Mouse (Mus musculus): ENCODE results near the gene Hfe2. TPM values are rescaled to one million over a fixed set of nuclear protein-coding genes. Genes with fewer than 3 reads are reported as not detected.
A peak's percentile ranks its signal among the peaks of the same experiment; 100 is the strongest.
"Not testable (repeated sequence)": the region's sequence is repeated elsewhere in the genome, so short reads cannot be mapped to it uniquely, and the experiment has no call there.

Hfe2 gene
- 7.9 and 8.0 TPM in 2 replicates for polyA plus RNA-seq (2015; fragmentation: Nextera tagmentation; extraction: Ambion mirVana)

DNA sequence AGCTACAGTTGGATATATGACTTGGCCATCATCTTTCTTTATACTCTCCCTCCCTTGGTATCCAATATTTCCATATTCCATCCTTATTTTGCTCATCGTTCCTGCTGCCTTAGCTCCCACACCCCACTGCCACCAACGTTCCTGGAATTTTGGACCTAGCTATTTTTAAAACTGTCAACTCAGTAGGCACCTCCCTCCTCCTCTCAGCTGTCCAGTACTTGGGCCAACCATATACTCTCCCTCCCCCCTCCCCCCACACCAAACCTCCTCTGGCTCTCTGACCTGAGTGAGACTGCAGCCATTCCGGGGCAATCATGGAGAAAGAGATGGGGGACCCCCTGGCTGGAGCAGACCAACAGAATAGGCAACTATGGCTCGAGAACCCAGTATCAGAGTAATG, at the start of gene Hfe2:
TSS of gene Hfe2 (plus strand) at position 259 of the 400 bp plus-strand sequence.
- WGBS, result 33% methylated on average over 4 of the region's 4 CpGs
- Histone ChIP-seq H3K27ac (peak within 1 kb of the TSS; percentile 73), H3K36me3 (no peaks in the 10 kb centered on the region), H3K27me3 (peaks cover 26% of the 10 kb centered on the region), H3K9ac (no peak within 1 kb of the TSS), H3K4me2 (peak within 1 kb of the TSS; percentile 47), H3K4me1 (replicated peaks) (peaks cover 28% of the 10 kb centered on the region), H3K4me3 (peak within 1 kb of the TSS; percentile 23; the same call in 1 of the 2 replicates), H3K9me3 (replicated peaks) (no peaks in the 10 kb centered on the region)
- peak; percentile 54; the same call in 1 of the 2 replicates for ATAC-seq (replicated peaks; ENCODE audit: insufficient number of reproducible peaks, insufficient read depth, low FRiP score, low read depth)

DNA sequence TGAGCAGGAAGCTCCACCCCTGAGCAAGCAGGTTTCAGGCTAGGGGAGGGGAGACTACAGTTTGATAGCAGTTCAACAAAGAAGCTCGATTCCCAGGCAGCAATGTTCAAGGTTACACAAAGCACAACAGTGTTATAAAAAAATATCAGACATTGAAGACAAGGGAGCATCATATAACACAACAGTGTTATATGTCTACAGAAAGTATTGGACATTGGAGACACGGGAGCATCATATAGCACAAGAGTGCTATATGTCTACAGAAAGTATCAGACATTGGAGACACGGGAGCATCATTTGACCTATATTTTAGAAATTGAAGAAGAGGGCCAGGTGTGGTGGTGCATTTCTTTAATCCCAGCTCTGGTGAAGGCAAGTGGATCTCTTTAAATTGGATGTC, 47.9 kb upstream of the Hfe2 start:
- peaks cover 52% of the 10 kb centered on the region for H3K27me3 ChIP-seq
- H3K9me3 ChIP-seq (replicated peaks), result no peaks in the 10 kb centered on the region
- H3K9ac ChIP-seq, result no peak overlapping the region
- H3K4me3 ChIP-seq, result no peak overlapping the region
- ATAC-seq (replicated peaks; ENCODE audit: insufficient number of reproducible peaks, insufficient read depth, low FRiP score, low read depth), result no peak
- H3K4me1 ChIP-seq (replicated peaks), result peaks cover 6% of the 10 kb centered on the region
- H3K4me2 ChIP-seq, result no peak overlapping the region
- no peaks in the 10 kb centered on the region for H3K36me3 ChIP-seq
- 47% methylated on average over 3 of the region's 3 CpGs for WGBS
- H3K27ac ChIP-seq, result no peak overlapping the region

DNA sequence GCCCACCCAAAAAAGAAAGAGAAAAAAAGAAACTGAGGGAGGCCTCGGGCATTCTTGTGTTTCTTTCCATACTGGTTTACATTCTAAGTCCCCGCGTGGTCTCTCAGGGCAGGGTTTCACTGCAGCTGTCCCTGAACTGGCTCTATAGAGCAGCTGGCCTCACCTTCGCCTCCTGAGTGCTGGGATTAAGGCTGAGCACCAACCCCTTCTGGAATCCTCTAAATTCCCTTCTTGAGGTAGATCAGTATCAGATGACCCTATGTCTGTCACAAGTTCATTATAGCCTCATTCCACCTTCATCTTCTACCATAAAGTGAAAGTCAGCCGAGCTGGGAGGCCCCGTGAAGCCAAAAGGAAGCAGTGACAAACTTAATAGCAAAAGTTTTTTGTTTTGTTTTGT, 47.4 kb upstream of the Hfe2 start:
- Histone ChIP-seq H3K9me3 (replicated peaks) (no peaks in the 10 kb centered on the region), H3K4me2 (no peak overlapping the region), H3K4me1 (replicated peaks) (peaks cover 6% of the 10 kb centered on the region), H3K36me3 (no peaks in the 10 kb centered on the region), H3K9ac (no peak overlapping the region), H3K27ac (no peak overlapping the region), H3K27me3 (peaks cover 47% of the 10 kb centered on the region), H3K4me3 (no peak overlapping the region)
- no peak for ATAC-seq (replicated peaks; ENCODE audit: insufficient number of reproducible peaks, insufficient read depth, low FRiP score, low read depth)
- 74% methylated on average over 6 of the region's 6 CpGs for WGBS

DNA sequence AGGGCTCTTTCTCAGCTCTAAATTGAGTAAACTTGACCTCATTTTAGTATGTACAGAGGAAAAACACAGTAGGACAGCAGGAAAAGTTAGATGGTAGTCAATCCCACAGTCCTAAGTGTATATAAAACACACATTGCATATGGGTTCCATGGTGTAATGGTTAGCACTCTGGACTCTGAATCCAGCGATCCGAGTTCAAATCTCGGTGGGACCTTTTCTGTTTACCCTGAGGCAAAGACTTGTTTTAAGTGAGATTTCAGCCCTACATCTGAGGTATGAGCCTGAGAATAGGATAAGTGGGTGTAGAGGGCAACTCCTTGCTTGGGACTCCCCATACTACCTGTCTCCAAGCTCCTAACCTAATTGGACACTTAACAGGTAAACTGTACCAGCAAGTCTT, 45.7 kb upstream of the Hfe2 start:
- H3K27me3 ChIP-seq, result peaks cover 32% of the 10 kb centered on the region
- ATAC-seq (replicated peaks; ENCODE audit: insufficient number of reproducible peaks, insufficient read depth, low FRiP score, low read depth), result no peak
- WGBS, result 28% methylated on average over 3 of the region's 3 CpGs

DNA sequence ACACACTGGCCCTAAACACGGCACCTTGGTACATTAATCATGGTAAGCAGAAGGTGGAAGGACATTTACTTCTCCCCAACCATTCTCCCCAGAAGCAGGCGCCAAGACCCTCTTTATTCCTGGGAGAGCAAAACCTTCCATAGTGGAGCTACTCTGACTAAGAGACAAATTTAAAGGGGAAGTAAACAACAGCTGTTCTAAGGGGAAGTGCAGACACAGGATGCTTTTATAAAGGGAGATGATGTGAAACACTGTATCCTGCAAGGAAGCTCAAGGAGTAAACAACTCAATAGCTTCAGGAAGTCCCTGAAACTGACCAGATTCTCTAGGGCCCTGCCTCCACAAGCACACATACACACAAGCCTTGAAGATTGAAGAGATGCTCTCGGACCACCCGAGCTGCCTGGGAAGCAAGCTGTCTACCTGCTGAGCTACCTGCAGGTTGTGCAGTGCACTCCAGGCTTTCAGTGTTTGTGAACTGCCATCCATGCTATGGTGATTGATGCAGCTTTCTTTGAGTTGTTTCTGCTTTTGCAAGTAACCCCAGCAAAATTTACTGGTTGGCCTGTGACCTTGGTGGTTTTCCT, 44.2 kb upstream of the Hfe2 start:
- Histone ChIP-seq H3K4me3 (no peak overlapping the region), H3K27ac (no peak overlapping the region), H3K36me3 (no peaks in the 10 kb centered on the region), H3K4me2 (no peak overlapping the region), H3K9me3 (replicated peaks) (no peaks in the 10 kb centered on the region), H3K9ac (no peak overlapping the region), H3K4me1 (replicated peaks) (peaks cover 12% of the 10 kb centered on the region), H3K27me3 (peaks cover 20% of the 10 kb centered on the region)
- ATAC-seq (replicated peaks; ENCODE audit: insufficient number of reproducible peaks, insufficient read depth, low FRiP score, low read depth), result no peak
- 80% methylated on average over 4 of the region's 4 CpGs for WGBS

More for the DNA sequence above, 45.7 kb upstream of the Hfe2 start:
- no peak overlapping the region for H3K9ac ChIP-seq
- no peaks in the 10 kb centered on the region for H3K36me3 ChIP-seq
- H3K4me2 ChIP-seq, result no peak overlapping the region
- no peaks in the 10 kb centered on the region for H3K9me3 ChIP-seq (replicated peaks)
- H3K4me3 ChIP-seq, result no peak overlapping the region
- H3K4me1 ChIP-seq (replicated peaks), result peaks cover 6% of the 10 kb centered on the region
- no peak overlapping the region for H3K27ac ChIP-seq

DNA sequence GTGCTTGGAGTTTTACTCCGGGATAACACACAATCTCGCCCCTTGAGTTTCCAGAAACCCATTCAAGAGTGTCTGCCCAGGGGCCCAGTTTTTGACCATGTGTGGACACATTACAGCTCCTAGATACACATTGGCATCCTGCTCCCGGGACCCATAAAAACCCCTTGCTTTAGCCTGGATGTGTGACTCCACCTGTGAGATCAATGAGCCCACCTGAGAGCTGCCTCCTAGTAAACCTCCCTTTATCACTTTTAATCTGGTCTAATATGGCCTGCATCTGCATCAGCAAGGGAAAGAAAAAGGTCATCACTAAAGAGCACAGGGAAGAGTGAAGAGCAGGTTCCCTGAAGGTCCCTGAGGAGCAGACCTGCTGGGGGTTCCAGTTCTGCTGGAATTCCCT, 43.1 kb upstream of the Hfe2 start:
- Histone ChIP-seq H3K27me3 (peaks cover 12% of the 10 kb centered on the region), H3K27ac (no peak overlapping the region), H3K4me1 (replicated peaks) (peaks cover 12% of the 10 kb centered on the region), H3K36me3 (no peaks in the 10 kb centered on the region), H3K9ac (no peak overlapping the region), H3K4me3 (no peak overlapping the region), H3K9me3 (replicated peaks) (no peaks in the 10 kb centered on the region), H3K4me2 (no peak overlapping the region)
- ATAC-seq (replicated peaks; ENCODE audit: insufficient number of reproducible peaks, insufficient read depth, low FRiP score, low read depth), result no peak
- WGBS, result 80% methylated on average over 3 of the region's 3 CpGs

DNA sequence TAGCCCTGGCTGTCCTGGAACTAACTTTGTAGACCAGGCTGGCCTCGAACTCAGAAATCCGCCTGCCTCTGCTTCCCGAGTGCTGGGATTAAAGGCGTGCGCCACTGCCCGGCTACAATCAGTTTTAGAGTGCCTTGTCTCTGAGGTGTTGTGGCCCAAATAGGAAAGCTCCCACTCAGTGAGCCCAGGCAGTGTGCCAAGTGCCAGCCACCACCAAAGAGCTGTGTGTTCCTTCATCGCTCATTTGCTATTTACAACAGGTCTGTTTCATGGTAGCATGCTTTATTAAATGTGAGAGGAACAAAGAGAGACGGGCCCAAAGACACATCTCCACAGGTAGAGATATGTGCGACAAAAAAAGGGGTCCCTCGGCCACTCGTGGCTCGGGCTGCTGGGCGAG, 42.5 kb upstream of the Hfe2 start:
- Histone ChIP-seq H3K4me1 (replicated peaks) (peaks cover 15% of the 10 kb centered on the region), H3K36me3 (no peaks in the 10 kb centered on the region), H3K27ac (no peak overlapping the region), H3K9ac (no peak overlapping the region), H3K4me3 (no peak overlapping the region), H3K9me3 (replicated peaks) (no peaks in the 10 kb centered on the region), H3K27me3 (peaks cover 6% of the 10 kb centered on the region), H3K4me2 (no peak overlapping the region)
- 82% methylated on average over 13 of the region's 13 CpGs for WGBS
- no peak for ATAC-seq (replicated peaks; ENCODE audit: insufficient number of reproducible peaks, insufficient read depth, low FRiP score, low read depth)

DNA sequence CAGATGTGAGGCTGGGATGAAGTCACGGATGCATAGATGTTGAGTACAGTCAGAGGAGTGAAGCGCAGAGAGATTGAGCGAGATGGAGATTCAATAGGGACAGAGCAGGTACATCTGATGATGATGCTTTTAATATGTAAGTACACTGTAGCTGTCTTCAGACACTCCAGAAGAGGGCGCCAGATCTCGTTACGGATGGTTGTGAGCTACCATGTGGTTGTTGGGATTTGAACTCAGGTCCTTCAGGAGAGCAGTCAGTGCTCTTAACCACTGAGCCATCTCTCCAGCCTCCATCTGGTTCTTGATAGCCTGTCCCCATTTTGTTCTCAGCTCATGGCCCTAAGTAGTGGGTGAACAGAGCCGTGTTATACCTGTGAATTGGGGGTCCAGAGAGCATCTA, 41.9 kb upstream of the Hfe2 start:
- not testable (repeated sequence) for H3K4me3 ChIP-seq; H3K36me3 ChIP-seq; H3K9me3 ChIP-seq (replicated peaks); H3K27me3 ChIP-seq; ATAC-seq (replicated peaks; ENCODE audit: insufficient number of reproducible peaks, insufficient read depth, low FRiP score, low read depth); H3K4me2 ChIP-seq; H3K27ac ChIP-seq; H3K9ac ChIP-seq
- H3K4me1 ChIP-seq (replicated peaks), result peaks cover 18% of the 10 kb centered on the region
- WGBS, result 58% methylated on average over 7 of the region's 7 CpGs

DNA sequence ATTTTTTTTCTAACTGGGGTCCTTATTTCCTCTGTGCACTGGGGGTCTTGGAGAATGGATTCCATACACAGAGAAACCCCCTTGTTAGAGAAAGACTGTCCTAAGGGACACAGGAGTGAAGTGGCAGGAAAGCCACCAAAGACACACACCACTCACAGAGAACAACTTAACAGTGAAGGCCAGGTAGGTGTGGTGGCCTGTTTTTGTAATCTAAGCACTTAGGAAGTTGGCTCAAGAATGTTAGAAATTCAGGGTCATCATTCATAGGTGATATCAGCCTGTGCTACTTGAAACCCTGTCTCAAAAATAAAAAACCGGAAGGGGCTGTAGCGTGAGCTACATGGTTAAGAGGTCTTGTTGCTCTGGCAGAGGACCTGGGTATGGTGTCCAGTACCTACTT, 41.0 kb upstream of the Hfe2 start:
- no peaks in the 10 kb centered on the region; the same call in 1 of the 2 replicates for H3K27me3 ChIP-seq
- no peak overlapping the region for H3K27ac ChIP-seq
- H3K4me3 ChIP-seq, result no peak overlapping the region
- H3K9ac ChIP-seq, result no peak overlapping the region
- no peaks in the 10 kb centered on the region for H3K9me3 ChIP-seq (replicated peaks)
- ATAC-seq (replicated peaks; ENCODE audit: insufficient number of reproducible peaks, insufficient read depth, low FRiP score, low read depth), result no peak
- peaks cover 18% of the 10 kb centered on the region for H3K4me1 ChIP-seq (replicated peaks)
- WGBS, result 86% methylated on average over 2 of the region's 2 CpGs
- no peak overlapping the region for H3K4me2 ChIP-seq
- H3K36me3 ChIP-seq, result no peaks in the 10 kb centered on the region

DNA sequence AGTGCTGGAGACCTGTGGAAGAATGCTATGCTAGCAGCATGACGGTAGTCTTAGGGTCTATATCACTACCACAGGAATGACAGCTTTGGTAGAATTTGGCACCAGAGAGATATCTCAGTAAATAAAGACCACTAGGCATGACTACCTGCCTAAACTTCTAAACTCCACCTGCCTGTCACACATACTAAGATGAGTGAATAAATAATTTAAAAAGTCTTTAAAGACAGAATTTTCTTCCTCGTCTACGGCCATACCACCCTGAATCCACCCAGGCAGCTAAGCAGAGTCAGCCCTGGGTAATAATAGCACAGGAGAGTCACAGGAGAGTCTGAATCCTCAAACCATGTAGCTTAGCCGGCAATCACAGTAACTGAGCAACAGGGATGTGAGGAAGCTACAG, 40.1 kb upstream of the Hfe2 start:
- Histone ChIP-seq H3K4me3 (no peak overlapping the region), H3K4me1 (replicated peaks) (peaks cover 18% of the 10 kb centered on the region), H3K4me2 (peak overlapping the region; percentile 33), H3K9me3 (replicated peaks) (no peaks in the 10 kb centered on the region), H3K9ac (no peak overlapping the region), H3K27me3 (no peaks in the 10 kb centered on the region), H3K27ac (peak overlapping the region; percentile 38; the same call in 1 of the 2 replicates), H3K36me3 (no peaks in the 10 kb centered on the region)
- no peak for ATAC-seq (replicated peaks; ENCODE audit: insufficient number of reproducible peaks, insufficient read depth, low FRiP score, low read depth)
- WGBS, result 63% methylated on average over 4 of the region's 4 CpGs

DNA sequence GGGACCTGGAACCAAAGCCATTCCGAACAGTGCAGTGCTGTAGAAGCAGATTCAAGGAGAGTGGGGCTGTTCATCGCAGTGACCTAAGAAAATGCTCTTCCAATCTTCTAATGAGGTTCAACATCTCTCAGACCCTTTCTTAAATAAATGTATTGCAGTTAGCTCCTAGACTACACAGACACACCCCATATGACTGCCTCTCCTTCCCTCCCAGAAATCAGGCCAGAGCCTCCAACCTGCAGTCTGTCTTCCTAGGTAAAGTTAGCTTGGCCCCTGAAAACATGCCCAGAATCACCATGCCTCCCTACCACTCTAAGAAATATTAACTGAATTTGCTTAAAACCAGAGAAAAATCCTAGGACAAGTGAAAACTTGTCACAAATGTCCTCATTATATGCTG, 39.6 kb upstream of the Hfe2 start:
- Histone ChIP-seq H3K4me3 (no peak overlapping the region), H3K27me3 (no peaks in the 10 kb centered on the region), H3K36me3 (no peaks in the 10 kb centered on the region), H3K4me1 (replicated peaks) (peaks cover 18% of the 10 kb centered on the region), H3K9me3 (replicated peaks) (no peaks in the 10 kb centered on the region), H3K9ac (no peak overlapping the region), H3K4me2 (peak overlapping the region; percentile 33), H3K27ac (peak overlapping the region; percentile 38; the same call in 1 of the 2 replicates)
- no peak for ATAC-seq (replicated peaks; ENCODE audit: insufficient number of reproducible peaks, insufficient read depth, low FRiP score, low read depth)
- 73% methylated on average over 2 of the region's 2 CpGs for WGBS

DNA sequence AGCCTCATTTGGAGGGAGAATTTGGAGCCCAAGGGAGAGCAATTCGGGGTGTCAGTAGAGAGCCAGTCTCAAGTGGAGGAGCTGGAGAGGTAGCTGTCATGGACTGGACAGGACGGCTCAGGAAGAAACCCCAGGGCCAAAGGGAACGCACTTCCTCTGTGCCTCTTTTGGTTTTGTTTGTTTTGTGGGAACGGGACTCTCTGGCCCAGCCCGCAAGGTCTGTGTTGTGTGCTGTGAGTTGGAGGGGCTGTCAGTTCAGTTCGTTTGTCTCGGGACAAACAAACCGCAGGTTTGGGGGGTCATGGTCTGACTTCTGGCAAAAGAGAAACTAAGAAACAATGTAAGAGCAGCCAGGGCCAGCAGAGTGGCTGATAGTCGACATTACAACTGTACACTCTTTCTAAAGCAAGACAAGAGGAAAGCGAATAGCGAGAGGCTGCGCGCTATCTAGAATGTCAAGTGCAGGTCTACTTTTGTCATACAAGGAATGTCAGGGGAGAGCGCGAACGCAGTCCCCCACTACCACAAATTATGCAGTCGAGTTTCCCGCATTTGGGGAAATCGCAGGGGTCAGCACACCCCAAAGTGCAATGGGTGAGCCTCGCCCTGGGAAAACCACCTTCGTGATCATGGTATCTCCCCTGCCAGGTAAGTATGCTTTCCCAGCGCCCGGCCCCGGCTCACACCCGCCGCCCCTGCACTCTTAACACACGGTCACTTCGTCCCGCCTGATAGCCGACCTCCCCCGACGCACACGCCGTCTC, 38.7 kb upstream of the Hfe2 start:
- Histone ChIP-seq H3K4me1 (replicated peaks) (peaks cover 18% of the 10 kb centered on the region), H3K4me2 (peak overlapping the region; percentile 41; the same call in 1 of the 2 replicates)
- peak; percentile 32 for ATAC-seq (replicated peaks; ENCODE audit: insufficient number of reproducible peaks, insufficient read depth, low FRiP score, low read depth)
- H3K27me3 ChIP-seq; H3K9ac ChIP-seq; H3K36me3 ChIP-seq; H3K27ac ChIP-seq; H3K4me3 ChIP-seq; H3K9me3 ChIP-seq (replicated peaks): not testable (repeated sequence)
- WGBS, result 4% methylated on average over 4 of the region's 34 CpGs

All from heart, embryonic 15.5 days (tissue).